Mouse (Mus musculus) kidney, postnatal 0 days (tissue): Measurements from ENCODE around the gene Gmpr. TPM values are rescaled to one million over a fixed set of nuclear protein-coding genes. Genes with fewer than 3 reads are reported as not detected.

Experiments used
- ATAC-seq: fragments of 200-750 bp; cut with Nextera tagmentation; replicated peaks from 2 replicates; pipeline ENCODE4 v1.8.0; 2017; ENCODE audit warnings: low read depth, moderate number of reproducible peaks, moderate TSS enrichment, moderate library complexity; ENCODE audit not compliant: low FRiP score
- DNase-seq: peaks from one replicate; pipeline ENCODE4 v3.0.0-alpha.2; 2016; ENCODE audit warnings: low spot score
- H3K27ac ChIP-seq: fragments of 300-500 bp; sonication (generic); 2 replicates; pipeline ENCODE4 v1.5.1; 2014; ENCODE audit warnings: mild to moderate bottlenecking
- H3K27me3 ChIP-seq: fragments of 300-500 bp; sonication (generic); 2 replicates; pipeline ENCODE4 v1.6.1; 2014; ENCODE audit warnings: low read length, mixed read lengths; ENCODE audit not compliant: insufficient read depth
- H3K36me3 ChIP-seq: fragments of 300-500 bp; sonication (generic); 2 replicates; pipeline ENCODE4 v1.6.1; 2014; ENCODE audit warnings: low read length, mixed read lengths; ENCODE audit not compliant: insufficient read depth
- H3K4me1 ChIP-seq: fragments of 300-500 bp; sonication (generic); replicated peaks from 2 replicates; pipeline ENCODE4 v1.6.1; 2014; ENCODE audit warnings: antibody characterized with exemption, low read length, mixed read lengths; ENCODE audit not compliant: insufficient read depth
- H3K4me2 ChIP-seq: fragments of 300-500 bp; sonication (generic); 2 replicates; pipeline ENCODE4 v1.6.1; 2014; ENCODE audit warnings: mild to moderate bottlenecking, low read length, moderate library complexity, mixed read lengths
- H3K4me3 ChIP-seq: fragments of 300-500 bp; sonication (generic); replicated peaks from 2 replicates; pipeline ENCODE4 v1.5.1; 2014; ENCODE audit warnings: low read depth, low read length
- H3K9ac ChIP-seq: fragments of 300-500 bp; sonication (generic); 2 replicates; pipeline ENCODE4 v1.6.1; 2014; ENCODE audit warnings: low read depth, low read length
- H3K9me3 ChIP-seq: fragments of 300-500 bp; sonication (generic); replicated peaks from 2 replicates; pipeline ENCODE4 v1.6.1; 2016; ENCODE audit warnings: low read length, inconsistent platforms, mixed read lengths
- CTCF ChIP-seq: IDR thresholded peaks from 2 replicates; pipeline ENCODE4 v1.5.1; 2016; ENCODE audit warnings: antibody characterized with exemption, low read depth, mild to moderate bottlenecking, moderate library complexity
- WGBS: fragments of 180-500 bp; shearing (Covaris S2); extraction: QIAGEN DNeasy Blood & Tissue Kit; methylation state at CpG from one replicate; pipeline ENCODE4 v1.1.7; 2014; 5-methylcytosine and 5-hydroxymethylcytosine counted together
- polyA plus RNA-seq: library from polyadenylated mRNA; unstranded; fragments of >200 nt; fragmentation: Nextera tagmentation; extraction: Ambion mirVana; gene quantifications from 2 replicates; pipeline ENCODE4 v1.2.1, GENCODE M21; 2015

Gmpr gene
- polyA plus RNA-seq, 1 experiment from 2014 or later, result 72.5 TPM

GRCm38 (mm10) chr13:45528787-45529186, 21.5 kb downstream of the Gmpr start:
- Histone ChIP-seq H3K4me2 (no peak overlapping the region), H3K9ac (no peak overlapping the region), H3K4me1 (peaks cover 17% of the 10 kb centered on the region), H3K27me3 (no peaks in the 10 kb centered on the region), H3K27ac (peak overlapping the region; percentile 8; the same call in 1 of the 2 replicates), H3K9me3 (no peaks in the 10 kb centered on the region), H3K36me3 (0 out of 2 replicates have a peak, but pooled peaks cover 8% of the 10 kb centered on the region), H3K4me3 (no peak overlapping the region)
- DNase-seq (no peak), ATAC-seq (no peak)
- TF ChIP-seq CTCF, result no peak
- WGBS, result 73% methylated on average over 4 of the region's 4 CpGs

- ATAC-seq (no peak; the same call in 1 of the 2 replicates), DNase-seq (peak; percentile 91)
- 0 out of 2 replicates have a peak, but pooled peaks cover 4% of the 10 kb centered on the region for H3K36me3 ChIP-seq
- no peaks in the 10 kb centered on the region for H3K9me3 ChIP-seq
- H3K27me3 ChIP-seq, result no peaks in the 10 kb centered on the region
- peak overlapping the region; percentile 67 for H3K27ac ChIP-seq
- H3K4me1 ChIP-seq, result peaks cover 10% of the 10 kb centered on the region
- H3K4me2 ChIP-seq, result no peak overlapping the region
- no peak overlapping the region for H3K4me3 ChIP-seq
- WGBS, result 14% methylated on average over 6 of the region's 6 CpGs
- no peak for TF ChIP-seq CTCF
- H3K9ac ChIP-seq, result no peak overlapping the region
Measured at GRCm38 (mm10) chr13:45530754-45531153, 23.5 kb downstream of the Gmpr start.

GRCm38 (mm10) chr13:45535731-45536453, 28.6 kb downstream of the Gmpr start:
- no peaks in the 10 kb centered on the region for H3K27me3 ChIP-seq
- no peak overlapping the region for H3K9ac ChIP-seq
- H3K4me3 ChIP-seq, result no peak overlapping the region
- TF ChIP-seq CTCF, result no peak
- H3K27ac ChIP-seq, result no peak overlapping the region
- DNase-seq, result no peak
- H3K9me3 ChIP-seq, result no peaks in the 10 kb centered on the region
- H3K4me2 ChIP-seq, result no peak overlapping the region
- WGBS, result 85% methylated on average over 9 of the region's 9 CpGs
- 0 out of 2 replicates have a peak, but pooled peaks cover 4% of the 10 kb centered on the region for H3K36me3 ChIP-seq
- H3K4me1 ChIP-seq, result no peaks in the 10 kb centered on the region
- ATAC-seq, result no peak

GRCm38 (mm10) chr13:45537110-45537509, 29.9 kb downstream of the Gmpr start:
- no peak overlapping the region for H3K27ac ChIP-seq
- H3K9me3 ChIP-seq, result no peaks in the 10 kb centered on the region
- no peak overlapping the region for H3K4me2 ChIP-seq
- TF ChIP-seq CTCF, result no peak
- 0 out of 2 replicates have a peak, but pooled peaks cover 4% of the 10 kb centered on the region for H3K36me3 ChIP-seq
- H3K27me3 ChIP-seq, result no peaks in the 10 kb centered on the region
- no peak overlapping the region for H3K9ac ChIP-seq
- no peaks in the 10 kb centered on the region for H3K4me1 ChIP-seq
- DNase-seq (no peak), ATAC-seq (no peak)
- H3K4me3 ChIP-seq, result no peak overlapping the region
- 73% methylated on average over 9 of the region's 9 CpGs for WGBS

GRCm38 (mm10) chr13:45538091-45538490, 30.8 kb downstream of the Gmpr start:
- H3K9ac ChIP-seq, result no peak overlapping the region
- no peak for ATAC-seq
- no peak overlapping the region for H3K4me3 ChIP-seq
- H3K36me3 ChIP-seq, result 0 out of 2 replicates have a peak, but pooled peaks cover 1% of the 10 kb centered on the region
- WGBS, result 81% methylated on average over 9 of the region's 9 CpGs
- no peak for TF ChIP-seq CTCF
- H3K9me3 ChIP-seq, result no peaks in the 10 kb centered on the region
- H3K27ac ChIP-seq, result no peak overlapping the region
- no peak for DNase-seq
- no peaks in the 10 kb centered on the region for H3K27me3 ChIP-seq
- H3K4me2 ChIP-seq, result no peak overlapping the region
- H3K4me1 ChIP-seq, result no peaks in the 10 kb centered on the region

- Histone ChIP-seq H3K4me3 (peak overlapping the region; percentile 27), H3K4me1 (no peaks in the 10 kb centered on the region), H3K4me2 (peak overlapping the region; percentile 75), H3K27ac (no peak overlapping the region), H3K9ac (0 out of 2 replicates have a peak overlapping the region, but pooled peaks have one; percentile 35), H3K9me3 (no peaks in the 10 kb centered on the region), H3K27me3 (no peaks in the 10 kb centered on the region), H3K36me3 (no peaks in the 10 kb centered on the region)
- ATAC-seq (peak; percentile 65), DNase-seq (peak; percentile 96)
- TF ChIP-seq CTCF, result peak; percentile 92
- WGBS, result 28% methylated on average over 10 of the region's 10 CpGs
Measured at GRCm38 (mm10) chr13:45538532-45539204, 31.4 kb downstream of the Gmpr start.
